Mouse (Mus musculus) T-cell, adult 2 months (primary cell): ENCODE measurements around the gene Rreb1.

Experiments
- DNase-seq: peaks from one replicate; pipeline ENCODE4 v3.0.0; 2022; ENCODE audit warnings: low spot score

Gene Rreb1

DNA sequence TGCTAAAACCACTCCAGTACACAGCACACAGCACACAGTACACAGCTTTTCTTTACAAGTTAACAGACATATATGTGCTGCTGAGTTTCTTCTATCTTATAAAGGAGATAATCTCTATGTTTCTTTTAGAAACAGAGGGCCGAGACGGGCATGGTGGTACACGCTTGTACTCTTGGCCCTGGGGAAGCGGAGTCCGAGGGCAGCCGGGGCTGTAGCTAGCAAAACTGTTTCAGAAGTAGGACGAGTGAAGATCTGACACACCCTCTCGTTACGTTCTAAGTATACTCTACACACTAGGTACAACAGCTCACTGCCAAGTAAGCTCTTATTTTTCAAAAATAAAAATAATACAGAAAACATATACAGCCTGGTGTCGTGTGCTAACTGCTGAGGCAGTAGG lies 202.1 kb downstream of the Rreb1 start:
- no peak for DNase-seq

DNA sequence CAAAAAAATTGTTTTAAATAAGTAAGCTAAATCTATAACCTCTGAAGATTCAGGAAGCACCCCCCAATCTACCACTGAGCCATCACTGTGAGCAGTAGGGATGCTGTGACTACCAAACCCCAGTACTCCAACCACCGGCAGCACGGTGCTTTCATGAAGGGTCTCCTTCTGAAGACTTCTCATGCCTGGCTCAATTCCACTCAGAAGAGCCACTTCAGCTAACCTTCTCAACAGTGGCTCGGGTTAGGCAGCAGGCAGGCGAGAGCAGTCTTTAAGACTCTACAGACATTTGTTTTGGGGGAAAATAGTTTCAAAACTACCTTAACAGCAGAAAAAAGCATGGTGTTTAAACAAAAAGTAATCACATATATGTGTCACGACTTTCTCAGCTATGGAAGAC lies 202.9 kb downstream of the Rreb1 start:
- DNase-seq = no peak

GRCm38 (mm10) chr13:37986166-37986565 lies 208.0 kb downstream of the Rreb1 start:
- no peak for DNase-seq

GRCm38 (mm10) chr13:37989701-37990100 lies 211.5 kb downstream of the Rreb1 start:
- no peak for DNase-seq

DNA sequence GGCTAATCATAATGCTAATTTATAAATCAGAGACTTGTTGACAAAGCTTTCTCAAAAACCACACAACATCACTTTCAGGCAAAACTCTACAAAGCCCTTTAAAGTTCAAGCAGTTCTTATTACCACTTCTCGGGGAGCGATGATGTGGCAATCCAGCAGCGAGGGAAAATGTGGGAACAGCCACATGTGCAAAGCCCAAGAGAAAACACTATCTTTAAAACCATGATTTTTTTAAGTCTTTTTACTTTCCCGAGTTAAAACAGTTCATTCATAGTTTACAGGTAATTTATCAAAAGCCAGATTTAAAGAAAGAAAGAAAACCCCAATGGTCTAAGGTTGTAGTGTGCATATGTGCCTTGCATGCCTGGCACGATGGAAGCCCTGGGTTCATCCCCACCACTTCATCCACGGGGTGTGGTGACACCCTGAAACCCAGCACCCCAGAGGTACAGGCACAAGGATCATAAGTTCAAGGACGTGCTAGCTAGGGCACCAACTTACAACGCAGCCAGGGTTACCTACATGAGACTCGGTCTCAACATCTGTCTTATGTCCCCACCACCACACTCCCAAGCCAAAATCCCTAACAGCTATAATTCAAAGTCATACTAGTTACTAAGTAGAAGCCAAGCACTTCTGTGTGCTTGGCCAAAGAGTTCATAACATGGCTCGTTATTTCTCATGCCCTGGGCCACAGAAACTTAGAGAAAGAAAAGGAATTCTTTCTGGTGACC lies 214.6 kb downstream of the Rreb1 start:
- no peak for DNase-seq

- peak; percentile 13 for DNase-seq
These were observed 215.1 kb downstream of the Rreb1 start for GRCm38 (mm10) chr13:37993376-37993703.

DNA sequence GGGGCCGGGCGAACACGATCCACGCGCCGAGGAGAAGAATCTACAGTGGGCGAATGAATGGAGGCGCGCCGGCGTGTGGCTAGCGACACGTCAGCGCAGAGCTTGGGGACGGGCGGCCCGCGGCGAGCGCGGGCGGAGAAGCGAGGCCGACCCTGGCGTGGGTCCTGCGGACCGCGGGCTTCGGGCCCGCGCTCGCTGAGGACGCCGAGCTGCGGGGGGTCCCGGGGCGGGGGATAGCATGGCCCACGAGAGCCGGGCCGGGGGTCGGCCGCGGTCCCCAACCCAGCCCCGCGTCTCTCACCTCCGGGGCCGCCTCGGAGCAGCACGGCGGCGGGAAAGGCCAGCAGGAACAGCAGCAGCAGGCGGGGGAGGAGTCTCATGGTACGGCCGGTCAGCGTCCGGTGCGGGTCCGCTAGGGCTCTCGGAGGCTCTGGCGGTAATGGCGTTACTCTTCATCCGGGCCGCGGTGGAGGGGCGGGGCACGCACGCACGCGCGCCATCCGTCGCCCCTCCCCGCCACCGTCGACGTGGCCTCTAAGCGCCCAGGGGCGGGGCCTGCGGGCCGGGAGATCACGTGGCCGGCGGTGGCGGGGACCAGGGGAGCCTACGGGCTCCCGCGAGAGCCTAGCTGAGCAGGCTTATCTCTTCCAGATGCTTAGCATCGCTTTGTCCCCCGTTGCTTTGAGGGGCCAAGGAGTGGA lies 215.7 kb downstream of the Rreb1 start, which contains the start of gene Ssr1:
Gene Ssr1, minus strand, starts transcription at position 514 of the 701 bp plus-strand sequence.
- peak; percentile 95 for DNase-seq

GRCm38 (mm10) chr13:37994405-37994749 lies 216.2 kb downstream of the Rreb1 start:
- no peak for DNase-seq

DNA sequence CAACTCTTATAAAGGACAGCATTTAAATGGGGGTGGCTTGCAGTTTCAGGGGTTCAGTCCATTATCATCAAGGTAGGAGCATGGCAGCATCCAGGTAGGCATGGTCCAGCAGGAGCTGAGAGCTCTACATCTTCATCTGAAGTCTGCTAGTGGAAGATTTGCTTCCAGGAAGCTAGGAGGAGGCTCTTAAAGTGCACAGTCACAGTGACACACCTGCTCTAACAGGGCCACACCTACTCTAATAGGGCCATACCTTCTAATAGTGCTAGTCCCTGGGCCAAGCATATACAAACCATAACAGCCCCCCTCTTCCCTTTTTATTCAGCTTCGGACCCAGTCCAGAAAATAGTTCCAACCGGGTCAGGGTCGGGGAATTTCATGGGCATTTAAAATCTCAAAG lies 221.5 kb downstream of the Rreb1 start:
- DNase-seq = no peak
